Mouse (Mus musculus): Measurements from ENCODE around the gene Snrnp27. TPM values are rescaled to one million over a fixed set of nuclear protein-coding genes. Genes with fewer than 3 reads are reported as not detected.

Snrnp27 gene
- total RNA-seq, 2 experiments from 2014 or later = 65.1 to 71.2 TPM

- no peak for DNase-seq (ENCODE audit: low spot score in 2 of 2)
Measured at GRCm38 (mm10) chr6:86665560-86666307, 18.6 kb downstream of the Snrnp27 start.

GRCm38 (mm10) chr6:86665076-86665475, 19.2 kb downstream of the Snrnp27 start:
- no peak for DNase-seq (ENCODE audit: low spot score in 2 of 2)

GRCm38 (mm10) chr6:86660161-86660877, 24.0 kb downstream of the Snrnp27 start:
- no peak for DNase-seq (ENCODE audit: low spot score in 2 of 2)

GRCm38 (mm10) chr6:86658501-86658900, 25.8 kb downstream of the Snrnp27 start:
- DNase-seq (ENCODE audit: low spot score in 2 of 2) = no peak

- DNase-seq (ENCODE audit: low spot score in 2 of 2) = no peak
Measured at GRCm38 (mm10) chr6:86654270-86654916, 29.9 kb downstream of the Snrnp27 start.

GRCm38 (mm10) chr6:86653026-86653425, 31.3 kb downstream of the Snrnp27 start:
- DNase-seq (ENCODE audit: low spot score in 2 of 2) = no peak

GRCm38 (mm10) chr6:86646143-86646542, 38.2 kb downstream of the Snrnp27 start:
- no peak for DNase-seq (ENCODE audit: low spot score in 2 of 2)

GRCm38 (mm10) chr6:86645551-86645950, 38.8 kb downstream of the Snrnp27 start:
- no peak for DNase-seq (ENCODE audit: low spot score in 2 of 2)

- DNase-seq (ENCODE audit: low spot score in 2 of 2) = no peak
Measured at GRCm38 (mm10) chr6:86644775-86645400, 39.4 kb downstream of the Snrnp27 start.

GRCm38 (mm10) chr6:86641716-86642115, 42.6 kb downstream of the Snrnp27 start:
- no peak for DNase-seq (ENCODE audit: low spot score in 2 of 2)

GRCm38 (mm10) chr6:86640776-86641175, 43.5 kb downstream of the Snrnp27 start:
- no peak for DNase-seq (ENCODE audit: low spot score in 2 of 2)

GRCm38 (mm10) chr6:86640161-86640560, 44.2 kb downstream of the Snrnp27 start:
- DNase-seq (ENCODE audit: low spot score in 2 of 2) = no peak

- no peak for DNase-seq (ENCODE audit: low spot score in 2 of 2)
Measured at GRCm38 (mm10) chr6:86639180-86640160, 44.9 kb downstream of the Snrnp27 start.

- no peak for DNase-seq (ENCODE audit: low spot score in 2 of 2)
Measured at GRCm38 (mm10) chr6:86638434-86638833, 45.9 kb downstream of the Snrnp27 start.

- DNase-seq (ENCODE audit: low spot score in 2 of 2) = no peak
Measured at GRCm38 (mm10) chr6:86637860-86638259, 46.5 kb downstream of the Snrnp27 start.

GRCm38 (mm10) chr6:86637171-86637835, 47.0 kb downstream of the Snrnp27 start:
- no peak for DNase-seq (ENCODE audit: low spot score in 2 of 2)

- DNase-seq (ENCODE audit: low spot score in 2 of 2) = peak in 1 of 2 experiments; percentile 30
Measured at GRCm38 (mm10) chr6:86636495-86636894, 47.8 kb downstream of the Snrnp27 start.

GRCm38 (mm10) chr6:86630141-86630540, 54.2 kb downstream of the Snrnp27 start:
- DNase-seq (ENCODE audit: low spot score in 2 of 2) = no peak

- DNase-seq (ENCODE audit: low spot score in 2 of 2) = no peak
Measured at GRCm38 (mm10) chr6:86627946-86628345, 56.4 kb downstream of the Snrnp27 start, which contains the start of gene Asprv1. TSS of gene Asprv1 (plus strand) at chr6:86628164.

Data from adrenal gland, postnatal 4 days (tissue).